Mouse (Mus musculus) C2C12 (cell line): ENCODE data around the gene Itga8.

Experiments used
- CTCF ChIP-seq: IDR thresholded peaks from one replicate; pipeline ENCODE4 v1.5.1; 2011; ENCODE audit not compliant: control insufficient read depth, insufficient read depth, insufficient read length
- MAX ChIP-seq: IDR thresholded peaks from one replicate; pipeline ENCODE4 v1.6.1; 2011; ENCODE audit warnings: mild to moderate bottlenecking, control low read depth
- MYOD1 ChIP-seq: IDR thresholded peaks from one replicate; pipeline ENCODE4 v1.6.1; 2011; ENCODE audit warnings: low read depth; ENCODE audit not compliant: control insufficient read depth, insufficient read length
- USF1 ChIP-seq: IDR thresholded peaks from one replicate; pipeline ENCODE4 v1.6.1; 2011; ENCODE audit warnings: low read depth, mild to moderate bottlenecking, control low read depth, moderate library complexity

- no peak for TF ChIP-seq CTCF
- no peak for TF ChIP-seq MYOD1
- TF ChIP-seq MAX, result no peak
- TF ChIP-seq USF1, result no peak
Observed at GRCm38 (mm10) chr2:12308466-12308865, 6.7 kb upstream of the Itga8 start.
